Mouse (Mus musculus) myocyte (in vitro differentiated cells): ENCODE data around the gene Ankrd12.

Experiments
- MAX ChIP-seq: IDR thresholded peaks from one replicate; pipeline ENCODE4 v1.6.1; 2011; ENCODE audit warnings: low read depth, mild to moderate bottlenecking, control low read depth
- MYOG ChIP-seq, 3 experiments: IDR thresholded peaks; one replicate each; pipeline ENCODE4 v1.6.1; 2011; ENCODE audit warnings: control low read depth in 2 of 3, low read depth in 2 of 3, mild to moderate bottlenecking in 2 of 3; ENCODE audit not compliant: insufficient read length in 2 of 3, control insufficient read depth in 1 of 3, insufficient read depth in 1 of 3
- POLR2A ChIP-seq: IDR thresholded peaks from one replicate; pipeline ENCODE4 v1.6.1; 2011; ENCODE audit warnings: low read depth, mild to moderate bottlenecking, control low read depth, moderate library complexity; ENCODE audit not compliant: insufficient read length
- POLR2AphosphoS2 ChIP-seq: IDR thresholded peaks from one replicate; pipeline ENCODE4 v1.6.1; 2011; ENCODE audit warnings: low read depth, control low read depth; ENCODE audit not compliant: insufficient read length
- REST ChIP-seq: IDR thresholded peaks from one replicate; pipeline ENCODE4 v1.6.1; 2011; ENCODE audit warnings: mild to moderate bottlenecking, control low read depth, moderate library complexity; ENCODE audit not compliant: insufficient read depth, insufficient read length
- TCF12 ChIP-seq: IDR thresholded peaks from one replicate; pipeline ENCODE4 v1.6.1; 2011; ENCODE audit warnings: mild to moderate bottlenecking, control low read depth; ENCODE audit not compliant: poor library complexity, insufficient read depth, severe bottlenecking
- USF1 ChIP-seq: IDR thresholded peaks from one replicate; pipeline ENCODE4 v1.6.1; 2011; ENCODE audit warnings: low read depth, mild to moderate bottlenecking, control low read depth, moderate library complexity

DNA sequence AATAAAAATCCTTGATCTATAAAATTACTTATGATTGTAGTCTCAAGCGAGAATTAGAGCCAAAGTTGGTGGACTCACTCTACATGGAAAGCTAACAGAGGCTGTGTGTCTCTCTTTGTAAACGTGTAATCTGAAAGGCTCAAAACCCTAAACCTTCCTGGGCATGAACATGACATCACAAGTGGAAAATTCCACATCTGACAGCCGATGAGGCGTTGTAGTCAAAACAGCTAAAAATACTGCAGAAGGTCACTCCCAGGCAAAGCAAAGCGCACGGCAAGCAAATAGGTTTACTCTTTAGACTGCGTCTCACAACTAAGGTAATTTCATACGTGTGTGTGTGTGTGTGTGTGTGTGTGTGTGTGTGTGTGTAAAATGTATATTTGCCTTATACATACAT, 129.6 kb downstream of the Ankrd12 start:
- TF ChIP-seq POLR2A, result no peak
- TF ChIP-seq USF1, result no peak
- TF ChIP-seq MAX, result no peak
- TF ChIP-seq MYOG (IDR thresholded peaks at IDR 0.05; ENCODE audit: control insufficient read depth in 1 of 3, insufficient read depth in 1 of 3, insufficient read length in 2 of 3, low read depth in 2 of 3), result no peak
- TF ChIP-seq TCF12, result no peak
- TF ChIP-seq POLR2AphosphoS2, result no peak
- TF ChIP-seq REST, result no peak
